Mouse (Mus musculus): ENCODE results near the gene Stkld1. TPM values are rescaled to one million over a fixed set of nuclear protein-coding genes. Genes with fewer than 3 reads are reported as not detected.

Gene Stkld1
- polyA plus RNA-seq, 1 experiment, result 0.19 TPM

GRCm38 (mm10) chr2:26903311-26903710 lies 30.5 kb upstream of the Stkld1 start:
- H3K4me1 ChIP-seq (ENCODE audit: control insufficient read depth, insufficient read depth, insufficient read length, low read length), result peaks cover 6% of the 10 kb centered on the region; the same call in 1 of the 2 replicates
- WGBS, result 4% methylated on average over 7 of the region's 7 CpGs
- TF ChIP-seq CTCF (IDR thresholded peaks at IDR 0.05; ENCODE audit: extremely low read depth, insufficient read length, insufficient replicate concordance, low read depth, low read length) (no peak), POLR2A (IDR thresholded peaks at IDR 0.05; ENCODE audit: low read depth, low read length) (no peak)
- H3K36me3 ChIP-seq (ENCODE audit: control insufficient read depth, insufficient read depth, low read length), result peaks cover 17% of the 10 kb centered on the region
- peak overlapping the region; percentile 87 for H3K27ac ChIP-seq (ENCODE audit: insufficient read depth, low read depth, low read length)
- peak overlapping the region; percentile 97 for H3K4me3 ChIP-seq (ENCODE audit: low read depth, low read length)
- H3K27me3 ChIP-seq (ENCODE audit: control insufficient read depth, insufficient read depth, low read length), result no peaks in the 10 kb centered on the region

- no peak overlapping the region for H3K4me3 ChIP-seq (ENCODE audit: low read depth, low read length)
- no peak for TF ChIP-seq POLR2A (IDR thresholded peaks at IDR 0.05; ENCODE audit: low read depth, low read length)
- H3K4me1 ChIP-seq (ENCODE audit: control insufficient read depth, insufficient read depth, insufficient read length, low read length), result peaks cover 15% of the 10 kb centered on the region
- no peaks in the 10 kb centered on the region for H3K27me3 ChIP-seq (ENCODE audit: control insufficient read depth, insufficient read depth, low read length)
- H3K36me3 ChIP-seq (ENCODE audit: control insufficient read depth, insufficient read depth, low read length), result peaks cover 5% of the 10 kb centered on the region
- no peak overlapping the region for H3K27ac ChIP-seq (ENCODE audit: insufficient read depth, low read depth, low read length)
- WGBS, result 99% methylated on average over 2 of the region's 2 CpGs
Measured at GRCm38 (mm10) chr2:26905936-26906335, 27.9 kb upstream of the Stkld1 start.

GRCm38 (mm10) chr2:26906431-26906830 lies 27.4 kb upstream of the Stkld1 start:
- H3K27me3 ChIP-seq (ENCODE audit: control insufficient read depth, insufficient read depth, low read length), result no peaks in the 10 kb centered on the region
- no peak overlapping the region for H3K27ac ChIP-seq (ENCODE audit: insufficient read depth, low read depth, low read length)
- 94% methylated on average over 3 of the region's 3 CpGs for WGBS
- H3K4me1 ChIP-seq (ENCODE audit: control insufficient read depth, insufficient read depth, insufficient read length, low read length), result peaks cover 15% of the 10 kb centered on the region
- TF ChIP-seq CTCF (IDR thresholded peaks at IDR 0.05; ENCODE audit: extremely low read depth, insufficient read length, insufficient replicate concordance, low read depth, low read length), result no peak
- TF ChIP-seq POLR2A (IDR thresholded peaks at IDR 0.05; ENCODE audit: low read depth, low read length), result no peak
- no peak overlapping the region for H3K4me3 ChIP-seq (ENCODE audit: low read depth, low read length)
- H3K36me3 ChIP-seq (ENCODE audit: control insufficient read depth, insufficient read depth, low read length), result peaks cover 5% of the 10 kb centered on the region

GRCm38 (mm10) chr2:26907109-26907508 lies 26.7 kb upstream of the Stkld1 start:
- 17% methylated on average over 4 of the region's 4 CpGs for WGBS
- Histone ChIP-seq H3K36me3 (ENCODE audit: control insufficient read depth, insufficient read depth, low read length) (peaks cover 10% of the 10 kb centered on the region), H3K27ac (ENCODE audit: insufficient read depth, low read depth, low read length) (no peak overlapping the region), H3K4me3 (ENCODE audit: low read depth, low read length) (no peak overlapping the region), H3K27me3 (ENCODE audit: control insufficient read depth, insufficient read depth, low read length) (no peaks in the 10 kb centered on the region), H3K4me1 (ENCODE audit: control insufficient read depth, insufficient read depth, insufficient read length, low read length) (peaks cover 17% of the 10 kb centered on the region)
- peak; percentile 90; the same call in 1 of the 2 replicates for TF ChIP-seq CTCF (IDR thresholded peaks at IDR 0.05; ENCODE audit: extremely low read depth, insufficient read length, insufficient replicate concordance, low read depth, low read length)
- no peak for TF ChIP-seq POLR2A (IDR thresholded peaks at IDR 0.05; ENCODE audit: low read depth, low read length)

- H3K4me3 ChIP-seq (ENCODE audit: low read depth, low read length), result peak overlapping the region; percentile 32
- H3K36me3 ChIP-seq (ENCODE audit: control insufficient read depth, insufficient read depth, low read length), result peaks cover 26% of the 10 kb centered on the region
- H3K4me1 ChIP-seq (ENCODE audit: control insufficient read depth, insufficient read depth, insufficient read length, low read length), result peaks cover 12% of the 10 kb centered on the region
- no peak overlapping the region for H3K27ac ChIP-seq (ENCODE audit: insufficient read depth, low read depth, low read length)
- TF ChIP-seq POLR2A (IDR thresholded peaks at IDR 0.05; ENCODE audit: low read depth, low read length), result no peak
- TF ChIP-seq CTCF (IDR thresholded peaks at IDR 0.05; ENCODE audit: extremely low read depth, insufficient read length, insufficient replicate concordance, low read depth, low read length), result no peak
- 35% methylated on average over 18 of the region's 18 CpGs for WGBS
- no peaks in the 10 kb centered on the region for H3K27me3 ChIP-seq (ENCODE audit: control insufficient read depth, insufficient read depth, low read length)
Measured at GRCm38 (mm10) chr2:26908710-26909386, 25.0 kb upstream of the Stkld1 start.

- Histone ChIP-seq H3K36me3 (ENCODE audit: control insufficient read depth, insufficient read depth, low read length) (peaks cover 28% of the 10 kb centered on the region), H3K4me1 (ENCODE audit: control insufficient read depth, insufficient read depth, insufficient read length, low read length) (peaks cover 12% of the 10 kb centered on the region), H3K27ac (ENCODE audit: insufficient read depth, low read depth, low read length) (no peak overlapping the region), H3K27me3 (ENCODE audit: control insufficient read depth, insufficient read depth, low read length) (no peaks in the 10 kb centered on the region), H3K4me3 (ENCODE audit: low read depth, low read length) (no peak overlapping the region)
- TF ChIP-seq CTCF (IDR thresholded peaks at IDR 0.05; ENCODE audit: extremely low read depth, insufficient read length, insufficient replicate concordance, low read depth, low read length) (no peak), POLR2A (IDR thresholded peaks at IDR 0.05; ENCODE audit: low read depth, low read length) (no peak)
Measured at GRCm38 (mm10) chr2:26909387-26909784, 24.5 kb upstream of the Stkld1 start.

- TF ChIP-seq POLR2A (IDR thresholded peaks at IDR 0.05; ENCODE audit: low read depth, low read length) (peak; percentile 88), CTCF (IDR thresholded peaks at IDR 0.05; ENCODE audit: extremely low read depth, insufficient read length, insufficient replicate concordance, low read depth, low read length) (no peak)
- WGBS, result under 1% methylated on average over 74 of the region's 74 CpGs
- Histone ChIP-seq H3K4me1 (ENCODE audit: control insufficient read depth, insufficient read depth, insufficient read length, low read length) (peaks cover 12% of the 10 kb centered on the region), H3K36me3 (ENCODE audit: control insufficient read depth, insufficient read depth, low read length) (peaks cover 29% of the 10 kb centered on the region), H3K27ac (ENCODE audit: insufficient read depth, low read depth, low read length) (peak within 1 kb of the TSS; percentile 73), H3K27me3 (ENCODE audit: control insufficient read depth, insufficient read depth, low read length) (no peaks in the 10 kb centered on the region), H3K4me3 (ENCODE audit: low read depth, low read length) (peak within 1 kb of the TSS; percentile 82)
Measured at GRCm38 (mm10) chr2:26910124-26910993, 23.5 kb upstream of the Stkld1 start, which contains the start of the genes Med22 and Rpl7a. Gene Med22 (minus strand): TSS chr2:26910677. Gene Rpl7a (plus strand): TSS chr2:26910764.

Measured in small intestine, adult 2 months (tissue).